ENCODE assay signal across 15 mouse cellular contexts in the genomic region with DNA sequence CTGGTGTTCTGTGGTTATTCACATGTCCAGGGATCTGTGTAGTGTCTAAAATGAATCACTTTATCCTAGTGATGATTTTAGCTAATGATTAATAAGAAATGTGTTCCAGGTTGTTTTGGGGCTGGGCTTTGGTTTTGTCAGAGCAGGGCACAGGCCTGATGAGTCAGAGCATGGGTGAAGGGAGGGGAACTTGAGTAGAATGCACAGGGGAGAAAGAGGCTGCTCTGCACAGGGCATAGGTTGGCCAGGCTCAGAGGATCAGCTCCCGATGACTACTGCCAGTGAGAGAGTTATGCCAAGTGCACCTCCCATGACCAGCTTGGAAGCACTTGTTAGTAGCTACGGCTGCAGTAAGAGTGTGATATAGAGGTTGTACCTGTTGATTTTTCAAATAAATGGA. TPM values are rescaled to one million over a fixed set of nuclear protein-coding genes. Genes with fewer than 3 reads are reported as not detected.
DNase-seq lines count a peak whose midpoint lies in the region; ATAC-seq and TF ChIP-seq lines count a peak whose summit lies in the region.
"Had no signal": no experiment of that assay in that cellular context is flagged by ENCODE, and none has a peak within 500 bp of the region (broad histone marks: within the 10 kb centered on the region; RNA-seq: fewer than 3 reads in every experiment).

No protein-coding gene starts in this region.

- ATAC-seq in cerebellum, adult (ENCODE audit: insufficient number of reproducible peaks, low FRiP score, low TSS enrichment): no peak
- no peak for ATAC-seq in hindbrain, embryonic 16.5 days
- peak; percentile 65 for ATAC-seq in stomach, postnatal 0 days (ENCODE audit: low FRiP score, low TSS enrichment)
- ATAC-seq in granulocyte monocyte progenitor cell, adult 5-6 weeks (replicated peaks; ENCODE audit: poor library complexity, severe bottlenecking): no peak

- 0 out of 2 replicates have a peak overlapping the region, but pooled peaks have one; percentile 9 for H3K9ac ChIP-seq in hindbrain, embryonic 16.5 days (ENCODE audit: low read depth, low read length)
- H3K9ac ChIP-seq in stomach, postnatal 0 days (ENCODE audit: low read length): no peak overlapping the region
- H3K9ac ChIP-seq: kidney, embryonic 15.5 days; liver, embryonic 13.5 days had no signal

- H3K4me2 ChIP-seq in hindbrain, embryonic 16.5 days (ENCODE audit: low read length): peak overlapping the region; percentile 60
- no peak overlapping the region for H3K4me2 ChIP-seq in stomach, postnatal 0 days (replicated peaks; ENCODE audit: low read depth)
- H3K4me2 ChIP-seq: kidney, embryonic 15.5 days; liver, embryonic 13.5 days had no signal

- 56% methylated on average over 2 of the region's 2 CpGs for WGBS in hindbrain, embryonic 16.5 days
- WGBS in stomach, postnatal 0 days: 54% methylated on average over 2 of the region's 2 CpGs

- TF ChIP-seq CTCF in stomach, postnatal 0 days (IDR thresholded peaks at IDR 0.05; ENCODE audit: low read depth): no peak

- H3K4me1 ChIP-seq in hindbrain, embryonic 16.5 days (ENCODE audit: control insufficient read depth, insufficient read depth, low read depth, low read length): peaks cover 18% of the 10 kb centered on the region
- H3K4me1 ChIP-seq in stomach, postnatal 0 days (replicated peaks; ENCODE audit: control insufficient read depth, insufficient read depth): 0 out of 2 replicates have a peak, but pooled peaks cover 3% of the 10 kb centered on the region

- H3K4me3 ChIP-seq in hindbrain, embryonic 16.5 days (ENCODE audit: low read length): peak overlapping the region; percentile 25
- no peak overlapping the region for H3K4me3 ChIP-seq in stomach, postnatal 0 days (ENCODE audit: low read depth, low read length)
- H3K4me3 ChIP-seq: kidney, embryonic 15.5 days; liver, embryonic 13.5 days had no signal

- no peaks in the 10 kb centered on the region for H3K36me3 ChIP-seq in hindbrain, embryonic 16.5 days (ENCODE audit: control insufficient read depth, insufficient read depth, low read length)
- no peaks in the 10 kb centered on the region for H3K36me3 ChIP-seq in stomach, postnatal 0 days (ENCODE audit: control insufficient read depth, insufficient read depth, low read length)
- H3K36me3 ChIP-seq: kidney, embryonic 15.5 days; liver, embryonic 13.5 days had no signal

- H3K27me3 ChIP-seq in hindbrain, embryonic 16.5 days (replicated peaks; ENCODE audit: control insufficient read depth, insufficient read depth, low read length): no peaks in the 10 kb centered on the region
- H3K27me3 ChIP-seq in stomach, postnatal 0 days (ENCODE audit: control insufficient read depth, insufficient read depth, low read length): peaks cover 8% of the 10 kb centered on the region; the same call in 1 of the 2 replicates

- peak; percentile 32 for DNase-seq in cerebellum, adult 11 months
- DNase-seq in urinary bladder, postnatal 25 days (ENCODE audit: low spot score): peak; percentile 12
- DNase-seq in urinary bladder, adult 2 months (ENCODE audit: low spot score): no peak
- peak; percentile 22 for DNase-seq in stomach, postnatal 0 days (ENCODE audit: low spot score)
- no peak for DNase-seq in kidney, postnatal 14 days
- DNase-seq: B cell, adult 2 months; liver, embryonic 13.5 days; thymus, postnatal 4 days had no signal

- no peak overlapping the region for H3K27ac ChIP-seq in hindbrain, embryonic 16.5 days (ENCODE audit: low read depth, low read length)
- no peak overlapping the region for H3K27ac ChIP-seq in stomach, postnatal 0 days (replicated peaks)
- H3K27ac ChIP-seq: kidney, embryonic 15.5 days; liver, embryonic 13.5 days had no signal

- no peaks in the 10 kb centered on the region for H3K9me3 ChIP-seq in hindbrain, embryonic 16.5 days (ENCODE audit: control insufficient read depth, low read length)
- H3K9me3 ChIP-seq in stomach, postnatal 0 days (ENCODE audit: control insufficient read depth, low read length): no peaks in the 10 kb centered on the region
- H3K9me3 ChIP-seq: kidney, embryonic 15.5 days; liver, embryonic 13.5 days had no signal

- no peak for TF ChIP-seq EP300 in stomach, postnatal 0 days (optimal IDR thresholded peaks at IDR 0.05)

RNA-seq across cellular contexts. Expression of a gene that starts 3.0 kb away (rescaled TPM):
- 3.4 and 4.8 TPM in 2 replicates for polyA plus RNA-seq in urinary bladder, adult 2 months (2012; rRNA removed)
- 132 and 139 TPM in 2 replicates for polyA plus RNA-seq in hindbrain, embryonic 16.5 days (2015; fragmentation: Nextera tagmentation; extraction: Ambion mirVana)
- polyA plus RNA-seq in stomach, postnatal 0 days (2015; fragmentation: Nextera tagmentation; extraction: Ambion mirVana): 1.6 and 2.1 TPM in 2 replicates
- 0.21 TPM in 1 of 2 replicates, not detected in the other for total RNA-seq in granulocyte monocyte progenitor cell, adult 5-6 weeks (2014; fragmentation: Nextera tagmentation)
- 0.22 and 1.5 TPM in 2 replicates for total RNA-seq in granulocyte monocyte progenitor cell, adult 5-6 weeks (2017)

RNA-seq across cellular contexts. Expression of a gene that starts 15.6 kb away (rescaled TPM):
- polyA plus RNA-seq in urinary bladder, adult 2 months (2012; rRNA removed): not detected in 2 replicates
- polyA plus RNA-seq in hindbrain, embryonic 16.5 days (2015; fragmentation: Nextera tagmentation; extraction: Ambion mirVana): not detected in 2 replicates
- not detected in 2 replicates for polyA plus RNA-seq in stomach, postnatal 0 days (2015; fragmentation: Nextera tagmentation; extraction: Ambion mirVana)
- total RNA-seq in granulocyte monocyte progenitor cell, adult 5-6 weeks (2014; fragmentation: Nextera tagmentation): not detected in 2 replicates
- total RNA-seq in granulocyte monocyte progenitor cell, adult 5-6 weeks (2017): not detected in 2 replicates
- total RNA-seq: left cerebral cortex, adult 8-10 months had no signal
- polyA plus RNA-seq: embryonic facial prominence, embryonic 11.5 days; heart, embryonic 16.5 days; kidney, embryonic 15.5 days; liver, embryonic 13.5 days had no signal

Comparison
In these comparisons a context has a peak if more than half of its experiments do, and no peak if none do; other contexts are left out.
1. DNase-seq: peak in cerebellum, adult 11 months (single experiment), urinary bladder, postnatal 25 days (single experiment) and stomach, postnatal 0 days (single experiment); none in urinary bladder, adult 2 months (single experiment) and kidney, postnatal 14 days (single experiment).
2. RNA of a gene that starts 3.0 kb away (polyA plus RNA-seq): 132 to 139 TPM in hindbrain, embryonic 16.5 days; 3.4 to 4.8 TPM in urinary bladder, adult 2 months and 1.6 to 2.1 TPM in stomach, postnatal 0 days; every median in the first group is over 10 times any median in the second.